ENCODE assay signal across 8 mouse cellular contexts in genomic region chr3:82029229-82029628, GRCm38 (mm10). TPM values are rescaled to one million over a fixed set of nuclear protein-coding genes. Genes with fewer than 3 reads are reported as not detected.
DNase-seq lines count a peak whose midpoint lies in the region; ATAC-seq and TF ChIP-seq lines count a peak whose summit lies in the region.

No protein-coding gene starts in this region.

- no peaks in the 10 kb centered on the region for H3K36me3 ChIP-seq in hindbrain, embryonic 11.5 days (ENCODE audit: control insufficient read depth, insufficient read depth, low read length)
- no peaks in the 10 kb centered on the region for H3K36me3 ChIP-seq in hindbrain, embryonic 10.5 days
- H3K36me3 ChIP-seq in E14TG2a.4 (ENCODE audit: insufficient read depth, low read length) = no peaks in the 10 kb centered on the region
- H3K36me3 ChIP-seq in midbrain, postnatal 0 days (ENCODE audit: insufficient read depth, low read length) = peaks cover 6% of the 10 kb centered on the region; the same call in 1 of the 2 replicates

- WGBS in hindbrain, embryonic 11.5 days = 4% methylated on average over 3 of the region's 3 CpGs
- WGBS in hindbrain, embryonic 10.5 days = 2% methylated on average over 3 of the region's 3 CpGs
- WGBS in midbrain, postnatal 0 days = 1% methylated on average over 3 of the region's 3 CpGs

- H3K9me3 ChIP-seq in hindbrain, embryonic 11.5 days (ENCODE audit: control insufficient read depth, low read length) = no peaks in the 10 kb centered on the region
- no peaks in the 10 kb centered on the region for H3K9me3 ChIP-seq in hindbrain, embryonic 10.5 days
- no peaks in the 10 kb centered on the region for H3K9me3 ChIP-seq in E14TG2a.4 (ENCODE audit: low read length)
- H3K9me3 ChIP-seq in midbrain, postnatal 0 days (ENCODE audit: low read length) = no peaks in the 10 kb centered on the region

- H3K27ac ChIP-seq in hindbrain, embryonic 11.5 days (ENCODE audit: low read depth, low read length) = no peak overlapping the region
- no peak overlapping the region for H3K27ac ChIP-seq in hindbrain, embryonic 10.5 days
- no peak overlapping the region for H3K27ac ChIP-seq in midbrain, postnatal 0 days (ENCODE audit: low read depth, low read length)

- H3K4me1 ChIP-seq in hindbrain, embryonic 11.5 days (replicated peaks; ENCODE audit: control insufficient read depth, insufficient read depth, low read length) = no peaks in the 10 kb centered on the region
- no peaks in the 10 kb centered on the region for H3K4me1 ChIP-seq in hindbrain, embryonic 10.5 days (replicated peaks)
- no peaks in the 10 kb centered on the region for H3K4me1 ChIP-seq in E14TG2a.4 (replicated peaks; ENCODE audit: low read depth, low read length)
- H3K4me1 ChIP-seq in midbrain, postnatal 0 days (ENCODE audit: insufficient read depth, low read length) = no peaks in the 10 kb centered on the region

- H3K4me2 ChIP-seq in hindbrain, embryonic 11.5 days (replicated peaks; ENCODE audit: low read depth, low read length) = no peak overlapping the region
- no peak overlapping the region for H3K4me2 ChIP-seq in midbrain, postnatal 0 days (ENCODE audit: low read depth, low read length, poor library complexity, severe bottlenecking)

- H3K27me3 ChIP-seq in hindbrain, embryonic 11.5 days (ENCODE audit: control insufficient read depth, insufficient read depth, low read length) = no peaks in the 10 kb centered on the region
- no peaks in the 10 kb centered on the region for H3K27me3 ChIP-seq in hindbrain, embryonic 10.5 days (ENCODE audit: insufficient read depth, poor library complexity, severe bottlenecking)
- H3K27me3 ChIP-seq in E14TG2a.4 (ENCODE audit: insufficient read depth, low read length) = no peaks in the 10 kb centered on the region
- no peaks in the 10 kb centered on the region for H3K27me3 ChIP-seq in midbrain, postnatal 0 days (ENCODE audit: insufficient read depth, low read length)

- ATAC-seq in hindbrain, embryonic 11.5 days (ENCODE audit: low FRiP score) = peak; percentile 86
- ATAC-seq in granulocyte monocyte progenitor cell, adult 5-6 weeks (replicated peaks; ENCODE audit: poor library complexity, severe bottlenecking) = peak; percentile 79
- peak; percentile 78; the same call in 1 of the 2 replicates for ATAC-seq in midbrain, postnatal 0 days (ENCODE audit: low FRiP score)

- TF ChIP-seq CTCF in E14TG2a.4 (conservative IDR thresholded peaks at IDR 0.05; ENCODE audit: low read length) = peak; percentile 82
- TF ChIP-seq CTCF in midbrain, postnatal 0 days (IDR thresholded peaks at IDR 0.05) = peak; percentile 92

- no peak overlapping the region for H3K9ac ChIP-seq in hindbrain, embryonic 11.5 days (ENCODE audit: low read depth, low read length)
- H3K9ac ChIP-seq in midbrain, postnatal 0 days (replicated peaks; ENCODE audit: low read length, poor library complexity, severe bottlenecking) = no peak overlapping the region

- H3K4me3 ChIP-seq in hindbrain, embryonic 11.5 days (ENCODE audit: low read depth, low read length) = no peak overlapping the region
- no peak overlapping the region for H3K4me3 ChIP-seq in hindbrain, embryonic 10.5 days
- no peak overlapping the region for H3K4me3 ChIP-seq in E14TG2a.4 (replicated peaks; ENCODE audit: low read length)
- no peak overlapping the region for H3K4me3 ChIP-seq in midbrain, postnatal 0 days (ENCODE audit: low read depth, low read length)

- peak; percentile 56 for DNase-seq in hindbrain, embryonic 11.5 days (ENCODE audit: low spot score)
- DNase-seq in hindbrain, embryonic 10.5 days (ENCODE audit: low spot score) = no peak
- DNase-seq in cerebellum, adult 11-12 months = peak; percentile 28
- DNase-seq in kidney, postnatal 36 days = peak; percentile 50 to 52
- DNase-seq in midbrain, postnatal 0 days (ENCODE audit: low spot score) = peak; percentile 80
- DNase-seq in ovary, adult 18-20 months (ENCODE audit: low spot score) = no peak

RNA-seq across cellular contexts. Expression of gene Gucy1b1, which starts 45.3 kb away (rescaled TPM):
- polyA plus RNA-seq in hindbrain, embryonic 11.5 days (2014; fragmentation: Nextera tagmentation; extraction: Ambion mirVana) = 10.2 and 10.7 TPM in 2 replicates
- 3.3 and 6.5 TPM in 2 replicates for polyA plus RNA-seq in hindbrain, embryonic 10.5 days (2016; fragmentation: Nextera tagmentation; extraction: Ambion mirVana)
- total RNA-seq in granulocyte monocyte progenitor cell, adult 5-6 weeks (2014; fragmentation: Nextera tagmentation) = not detected in 2 replicates
- total RNA-seq in granulocyte monocyte progenitor cell, adult 5-6 weeks (2017) = 0.30 TPM in 1 of 2 replicates, not detected in the other
- 50.1 and 55.0 TPM in 2 replicates for total RNA-seq in midbrain, postnatal 0 days (2014; rRNA removed)
- polyA plus RNA-seq in midbrain, postnatal 0 days (2015; fragmentation: Nextera tagmentation; extraction: Ambion mirVana) = 57.4 and 58.5 TPM in 2 replicates

RNA-seq across cellular contexts. Expression of gene Asic5, which starts 47.1 kb away (rescaled TPM):
- not detected in 2 replicates for polyA plus RNA-seq in hindbrain, embryonic 11.5 days (2014; fragmentation: Nextera tagmentation; extraction: Ambion mirVana)
- not detected in 2 replicates for polyA plus RNA-seq in hindbrain, embryonic 10.5 days (2016; fragmentation: Nextera tagmentation; extraction: Ambion mirVana)
- total RNA-seq in granulocyte monocyte progenitor cell, adult 5-6 weeks (2014; fragmentation: Nextera tagmentation) = not detected in 2 replicates
- not detected in 2 replicates for total RNA-seq in granulocyte monocyte progenitor cell, adult 5-6 weeks (2017)
- total RNA-seq in midbrain, postnatal 0 days (2014; rRNA removed) = not detected in 2 replicates
- 0.09 TPM in 1 of 2 replicates, not detected in the other for polyA plus RNA-seq in midbrain, postnatal 0 days (2015; fragmentation: Nextera tagmentation; extraction: Ambion mirVana)

RNA-seq across cellular contexts. Expression of gene Tdo2, which starts 53.2 kb away (rescaled TPM):
- 0.05 TPM in 1 of 2 replicates, not detected in the other for polyA plus RNA-seq in hindbrain, embryonic 11.5 days (2014; fragmentation: Nextera tagmentation; extraction: Ambion mirVana)
- not detected in 2 replicates for polyA plus RNA-seq in hindbrain, embryonic 10.5 days (2016; fragmentation: Nextera tagmentation; extraction: Ambion mirVana)
- total RNA-seq in granulocyte monocyte progenitor cell, adult 5-6 weeks (2014; fragmentation: Nextera tagmentation) = not detected in 2 replicates
- not detected in 2 replicates for total RNA-seq in granulocyte monocyte progenitor cell, adult 5-6 weeks (2017)
- total RNA-seq in midbrain, postnatal 0 days (2014; rRNA removed) = not detected in 2 replicates
- polyA plus RNA-seq in midbrain, postnatal 0 days (2015; fragmentation: Nextera tagmentation; extraction: Ambion mirVana) = 0.19 and 0.28 TPM in 2 replicates

Comparison
In these comparisons a context has a peak if more than half of its experiments do, and no peak if none do; other contexts are left out.
1. DNase-seq: peak in hindbrain, embryonic 11.5 days (single experiment), cerebellum, adult 11-12 months (single experiment), kidney, postnatal 36 days (2 of 2) and midbrain, postnatal 0 days (single experiment); none in hindbrain, embryonic 10.5 days (single experiment) and ovary, adult 18-20 months (single experiment).
2. Peak in every context shown above with its lines, with median percentiles within 50 percentile points of each other: ATAC-seq.